Mouse (Mus musculus): ENCODE data around the gene Cd59a.
A peak's percentile ranks its signal among the peaks of the same experiment; 100 is the strongest.
"Not testable (repeated sequence)": the region's sequence is repeated elsewhere in the genome, so short reads cannot be mapped to it uniquely, and the experiment has no call there.

The Cd59a gene

GRCm38 (mm10) chr2:104095741-104096213 is at the start of gene Cd59a:
Gene Cd59a (plus strand): TSS chr2:104095801.
- peak; percentile 93 for DNase-seq (ENCODE audit: low read depth, low spot score)

GRCm38 (mm10) chr2:104058381-104058780 is 37.2 kb upstream of the Cd59a start:
- DNase-seq (ENCODE audit: low read depth, low spot score): no peak

DNA sequence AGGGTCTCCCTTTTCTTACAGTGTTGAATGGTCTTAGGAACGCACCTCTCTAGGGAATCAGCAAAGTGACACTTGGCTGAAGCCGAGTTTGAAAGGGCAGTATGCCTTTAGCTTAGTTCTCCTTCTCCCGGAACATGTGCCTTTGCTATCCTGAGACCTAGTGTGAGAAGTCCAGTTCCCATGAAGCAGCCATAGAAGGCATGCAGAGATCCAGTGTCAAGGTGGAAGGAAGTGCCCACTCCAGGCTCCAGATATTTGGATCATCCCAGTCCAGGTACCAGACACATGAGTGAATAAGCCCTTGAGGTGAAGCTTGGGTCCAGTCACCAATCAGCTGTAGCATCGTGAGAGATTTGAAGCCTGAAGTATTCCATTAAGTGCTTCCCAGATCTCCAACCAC is 36.6 kb upstream of the Cd59a start:
- DNase-seq (ENCODE audit: low read depth, low spot score): no peak

- no peak for DNase-seq (ENCODE audit: low read depth, low spot score)
These were observed 35.8 kb upstream of the Cd59a start for GRCm38 (mm10) chr2:104059786-104060185.

GRCm38 (mm10) chr2:104060996-104061395 is 34.6 kb upstream of the Cd59a start:
- no peak for DNase-seq (ENCODE audit: low read depth, low spot score)

GRCm38 (mm10) chr2:104062665-104063064 is 32.9 kb upstream of the Cd59a start:
- no peak for DNase-seq (ENCODE audit: low read depth, low spot score)

DNA sequence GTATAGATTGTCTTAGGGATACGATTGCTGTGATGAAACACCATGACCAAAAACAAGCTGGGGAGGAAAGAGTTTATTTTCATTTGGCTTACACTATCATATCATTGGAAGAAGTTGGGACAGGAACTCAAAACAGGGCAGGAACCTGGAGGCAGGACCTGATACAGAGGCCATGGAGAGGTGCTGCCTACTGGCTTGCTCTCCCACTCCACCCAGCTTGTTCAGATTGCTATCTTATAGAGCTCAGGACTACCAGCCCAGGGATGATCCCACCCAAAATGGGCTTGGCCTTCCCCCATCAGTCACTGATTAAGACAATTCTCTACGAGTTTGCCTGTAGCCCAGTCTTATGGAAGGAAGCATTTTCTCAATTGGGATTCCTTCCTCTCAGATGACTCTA is 31.4 kb upstream of the Cd59a start:
- no peak for DNase-seq (ENCODE audit: low read depth, low spot score)

- DNase-seq (ENCODE audit: low read depth, low spot score): not testable (repeated sequence)
These were observed 30.1 kb upstream of the Cd59a start, which contains the start of gene Gm10912 for GRCm38 (mm10) chr2:104065526-104065925. Gene Gm10912 (plus strand): TSS chr2:104065826.

DNA sequence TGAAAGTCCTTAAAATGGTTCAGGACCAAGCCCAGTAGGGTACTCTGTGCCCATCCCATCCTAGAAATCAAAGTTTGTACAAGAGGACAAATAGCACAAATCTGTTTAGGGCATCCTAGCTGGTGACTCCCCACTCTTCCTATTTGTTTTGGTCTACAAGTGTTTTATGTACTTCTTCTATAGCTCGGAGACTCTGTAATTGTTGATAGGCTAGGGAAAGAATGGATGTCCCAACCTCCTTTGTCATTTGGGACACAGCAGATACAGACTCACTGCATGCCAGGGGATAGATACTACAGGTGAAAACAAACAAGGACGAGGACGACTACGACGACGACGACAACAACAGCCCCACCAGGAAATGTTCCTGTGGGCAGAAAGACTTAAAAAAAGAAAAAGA is 27.2 kb upstream of the Cd59a start, which contains the start of gene Gm10799:
Gene Gm10799, minus strand, starts transcription at position 101 of the 400 bp plus-strand sequence.
- DNase-seq (ENCODE audit: low read depth, low spot score): not testable (repeated sequence)

DNA sequence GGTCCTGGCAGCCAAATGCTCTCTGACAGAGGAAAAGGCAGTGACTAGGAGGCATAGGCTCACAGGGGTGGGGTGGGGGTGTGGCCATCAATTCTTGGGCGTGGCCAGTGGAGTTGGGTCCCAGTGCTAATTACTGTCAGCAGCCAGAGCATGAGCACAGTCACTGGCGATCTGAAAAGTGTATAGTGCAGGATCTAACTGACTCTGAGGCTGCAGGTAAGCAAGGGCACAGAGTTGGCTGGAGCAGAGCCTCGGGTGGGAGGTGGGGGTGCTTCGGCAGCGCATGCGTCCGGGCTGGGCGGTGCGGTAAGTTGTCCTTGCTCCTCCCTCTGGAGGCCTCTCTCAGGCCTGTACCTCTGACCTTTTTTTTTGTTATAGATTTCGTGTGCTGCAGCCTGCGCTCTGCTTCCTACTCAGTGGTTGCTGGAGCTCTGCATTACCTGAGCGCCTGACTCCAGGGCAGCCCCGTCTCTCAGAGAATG is 25.9 kb upstream of the Cd59a start, which contains the start of gene Cd59b:
Gene Cd59b, plus strand, starts transcription at position 146 of the 482 bp plus-strand sequence.
- DNase-seq (ENCODE audit: low read depth, low spot score): peak; percentile 63

DNA sequence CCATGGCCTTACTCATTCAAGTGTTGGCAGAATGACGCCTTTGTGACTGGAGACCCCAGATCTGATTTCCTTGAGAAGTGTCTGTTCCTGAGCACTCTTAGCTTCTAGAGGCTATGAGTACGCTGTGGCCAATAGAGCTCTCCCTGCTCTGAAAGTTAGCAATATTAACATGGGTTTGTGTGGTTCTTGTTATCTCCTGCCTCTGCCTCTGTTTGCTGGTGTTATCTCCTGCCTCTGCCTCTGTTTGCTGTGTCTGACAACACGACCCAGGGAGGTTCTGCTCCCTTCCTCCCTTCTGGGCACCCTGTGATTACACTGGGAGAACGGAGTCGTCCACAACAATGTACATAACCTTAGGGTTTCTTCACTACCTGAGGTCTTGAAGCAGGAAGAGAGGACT is 17.3 kb upstream of the Cd59a start:
- not testable (repeated sequence) for DNase-seq (ENCODE audit: low read depth, low spot score)

DNA sequence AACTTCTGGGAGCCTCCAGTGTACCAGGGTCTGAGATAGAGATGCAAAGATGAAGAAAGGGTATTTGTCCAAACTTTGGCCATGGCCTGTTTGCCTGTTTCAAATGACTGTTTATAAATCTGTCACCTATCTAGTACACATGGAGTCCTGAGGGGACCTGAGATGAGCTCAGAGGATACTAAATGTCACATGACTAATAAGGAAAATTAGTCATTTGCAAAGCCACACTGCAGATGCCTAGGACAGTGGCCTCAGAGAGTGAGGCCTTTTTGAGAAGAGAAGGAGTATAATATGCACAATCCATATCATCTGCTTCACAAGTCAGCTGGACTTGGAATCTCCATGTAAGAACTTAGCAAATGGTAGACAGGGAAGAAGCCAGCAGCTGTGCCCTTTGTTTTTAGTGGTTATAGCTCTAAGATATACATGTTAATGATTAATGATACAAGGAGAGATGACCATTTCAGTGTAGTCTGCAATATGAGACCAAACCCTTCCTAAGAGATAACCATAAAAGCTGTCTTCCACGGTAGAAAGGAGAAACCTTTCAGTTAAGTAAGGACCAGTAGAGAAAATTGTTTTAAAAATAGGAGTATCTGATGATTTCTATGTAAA is 14.1 kb upstream of the Cd59a start:
- DNase-seq (ENCODE audit: low read depth, low spot score): not testable (repeated sequence)

DNA sequence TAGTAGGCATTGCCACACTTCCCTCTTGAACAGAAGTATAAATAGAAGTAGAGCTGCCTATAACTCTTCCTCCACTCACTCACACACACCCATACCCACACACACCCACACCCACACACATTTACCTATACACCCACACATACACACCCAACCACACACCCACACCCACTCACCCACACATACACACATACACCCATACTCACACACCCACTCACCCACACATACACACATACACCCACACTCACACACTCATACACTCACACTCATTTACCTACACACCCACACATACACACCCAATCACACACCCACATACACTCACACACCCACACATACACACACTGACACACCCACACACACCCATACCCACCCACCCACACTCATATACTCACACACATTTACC is 13.1 kb upstream of the Cd59a start:
- no peak for DNase-seq (ENCODE audit: low read depth, low spot score)

- not testable (repeated sequence) for DNase-seq (ENCODE audit: low read depth, low spot score)
These were observed 11.6 kb upstream of the Cd59a start for GRCm38 (mm10) chr2:104084027-104084426.

GRCm38 (mm10) chr2:104087562-104087961 is 8.0 kb upstream of the Cd59a start:
- DNase-seq (ENCODE audit: low read depth, low spot score): not testable (repeated sequence)

DNA sequence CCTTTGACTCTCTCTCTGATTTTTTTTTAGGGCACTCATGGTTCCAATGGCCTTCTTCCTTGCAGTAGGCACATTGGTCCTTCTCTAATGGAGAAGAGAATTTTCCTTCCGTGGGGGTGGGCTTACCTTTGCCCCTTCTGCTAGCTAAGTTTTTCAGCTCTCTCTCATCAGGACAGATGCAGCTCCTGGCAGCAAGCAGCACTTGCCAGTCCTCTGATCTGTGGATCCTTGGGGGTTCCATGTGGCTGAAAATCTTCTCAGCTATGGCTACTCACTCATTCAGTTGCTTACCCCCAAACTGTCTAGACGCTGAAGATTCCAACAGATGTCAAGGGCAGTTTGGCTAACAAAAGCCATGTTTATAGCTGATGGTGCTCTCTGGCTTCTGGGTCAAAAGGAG is 2.3 kb upstream of the Cd59a start:
- DNase-seq (ENCODE audit: low read depth, low spot score): no peak

- DNase-seq (ENCODE audit: low read depth, low spot score): no peak
These were observed 655 bp downstream of the Cd59a start for GRCm38 (mm10) chr2:104096256-104096655.

- DNase-seq (ENCODE audit: low read depth, low spot score): not testable (repeated sequence)
These were observed 1.2 kb downstream of the Cd59a start for GRCm38 (mm10) chr2:104096796-104097195.

- not testable (repeated sequence) for DNase-seq (ENCODE audit: low read depth, low spot score)
These were observed 1.8 kb downstream of the Cd59a start for GRCm38 (mm10) chr2:104097396-104097795.

DNA sequence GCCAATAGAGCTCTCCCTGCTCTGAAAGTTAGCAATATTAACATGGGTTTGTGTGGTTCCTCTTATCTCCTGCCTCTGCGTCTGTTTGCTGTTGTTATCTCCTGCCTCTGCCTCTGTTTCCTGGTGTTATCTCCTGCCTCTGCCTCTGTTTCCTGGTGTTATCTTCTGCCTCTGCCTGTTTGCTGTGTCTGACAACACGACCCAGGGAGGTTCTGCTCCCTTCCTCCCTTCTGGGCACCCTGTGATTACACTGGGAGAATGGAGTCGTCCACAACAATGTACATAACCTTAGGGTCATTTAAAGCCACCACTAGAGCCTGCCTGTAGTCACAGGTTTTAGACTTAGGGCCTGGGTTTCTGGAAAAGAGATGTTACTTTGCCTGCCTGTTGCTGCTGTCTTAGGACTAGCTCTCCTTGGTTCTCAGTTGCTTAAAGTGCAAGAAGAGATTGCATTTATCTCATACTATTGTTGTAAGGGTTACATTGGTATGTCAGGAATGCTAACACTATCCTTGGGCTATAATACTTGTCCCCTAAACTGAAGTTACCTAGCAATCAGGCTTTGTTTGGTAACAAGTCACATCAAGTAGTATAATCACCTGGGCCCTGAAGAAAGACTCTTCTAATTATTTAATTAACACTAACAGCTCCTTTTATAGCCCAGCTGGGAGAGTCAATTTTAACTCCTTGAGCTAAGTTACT is 3.1 kb downstream of the Cd59a start:
- DNase-seq (ENCODE audit: low read depth, low spot score): no peak

GRCm38 (mm10) chr2:104099231-104099585 is 3.6 kb downstream of the Cd59a start:
- DNase-seq (ENCODE audit: low read depth, low spot score): no peak

GRCm38 (mm10) chr2:104099946-104100345 is 4.3 kb downstream of the Cd59a start:
- DNase-seq (ENCODE audit: low read depth, low spot score): no peak

DNA sequence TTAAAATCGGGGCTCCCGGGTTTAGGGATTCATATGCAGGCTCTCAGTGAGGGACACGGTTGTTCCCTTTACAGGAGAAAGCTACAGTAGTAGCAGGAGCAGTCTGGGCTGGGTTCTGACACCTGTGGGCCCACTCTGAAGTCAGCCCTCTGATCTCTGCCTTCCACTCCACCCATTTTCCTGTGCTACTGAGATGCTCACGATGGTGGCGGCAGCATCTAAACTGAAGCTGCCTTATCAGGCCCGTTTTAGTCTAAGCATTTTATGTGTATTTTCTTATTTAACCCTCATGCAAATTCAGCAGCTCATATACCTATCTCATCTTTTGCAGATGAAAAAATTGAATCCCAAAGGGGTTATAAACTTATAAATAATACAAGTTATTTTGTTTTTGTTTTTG is 9.2 kb downstream of the Cd59a start:
- DNase-seq (ENCODE audit: low read depth, low spot score): no peak

Measured in c-Kit-negative CD71-positive TER-119-positive erythroid progenitor cells, embryonic 14.5 days (primary cell).